Mouse (Mus musculus): Measurements from ENCODE around the gene Pdia4. TPM values are rescaled to one million over a fixed set of nuclear protein-coding genes. Genes with fewer than 3 reads are reported as not detected.
"Not testable (repeated sequence)": the region's sequence is repeated elsewhere in the genome, so short reads cannot be mapped to it uniquely, and the experiment has no call there.

Pdia4 gene
- polyA plus RNA-seq, 1 experiment: 78.9 TPM

GRCm38 (mm10) chr6:47767355-47767754 lies 45.9 kb downstream of the Pdia4 start:
- H3K79me3 ChIP-seq (ENCODE audit: low read depth); H3K36me3 ChIP-seq (ENCODE audit: control insufficient read depth, insufficient read depth); H3K79me2 ChIP-seq (ENCODE audit: control insufficient read depth, insufficient read depth); H3K4me3 ChIP-seq (ENCODE audit: insufficient read depth, poor library complexity, severe bottlenecking); H3ac ChIP-seq (ENCODE audit: control insufficient read depth, insufficient read length, low read depth); H3K27me3 ChIP-seq (ENCODE audit: control insufficient read depth, insufficient read depth, insufficient read length): not testable (repeated sequence)

DNA sequence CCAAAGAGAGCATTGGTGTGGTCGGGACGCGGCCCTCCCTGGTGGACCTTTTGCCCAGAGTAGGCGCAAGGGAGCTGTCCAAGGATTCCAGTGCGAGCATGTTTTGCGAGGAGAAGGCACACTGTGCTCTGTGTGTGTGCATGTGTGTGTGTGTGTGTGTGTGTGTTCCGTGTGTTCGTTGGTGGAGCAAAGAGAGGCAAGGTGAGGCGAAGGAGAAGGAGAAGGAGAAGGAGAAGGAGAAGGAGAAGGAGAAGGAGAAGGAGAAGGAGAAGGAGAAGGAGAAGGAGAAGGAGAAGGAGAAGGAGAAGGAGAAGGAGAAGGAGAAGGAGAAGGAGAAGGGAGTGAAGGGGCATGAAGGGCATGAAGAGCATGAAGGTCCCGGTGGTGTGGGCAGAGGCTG lies 50.5 kb downstream of the Pdia4 start:
- H3K36me3 ChIP-seq (ENCODE audit: control insufficient read depth, insufficient read depth); H3K79me2 ChIP-seq (ENCODE audit: control insufficient read depth, insufficient read depth); H3K27me3 ChIP-seq (ENCODE audit: control insufficient read depth, insufficient read depth, insufficient read length); H3ac ChIP-seq (ENCODE audit: control insufficient read depth, insufficient read length, low read depth); H3K4me3 ChIP-seq (ENCODE audit: insufficient read depth, poor library complexity, severe bottlenecking); H3K79me3 ChIP-seq (ENCODE audit: low read depth): not testable (repeated sequence)

DNA sequence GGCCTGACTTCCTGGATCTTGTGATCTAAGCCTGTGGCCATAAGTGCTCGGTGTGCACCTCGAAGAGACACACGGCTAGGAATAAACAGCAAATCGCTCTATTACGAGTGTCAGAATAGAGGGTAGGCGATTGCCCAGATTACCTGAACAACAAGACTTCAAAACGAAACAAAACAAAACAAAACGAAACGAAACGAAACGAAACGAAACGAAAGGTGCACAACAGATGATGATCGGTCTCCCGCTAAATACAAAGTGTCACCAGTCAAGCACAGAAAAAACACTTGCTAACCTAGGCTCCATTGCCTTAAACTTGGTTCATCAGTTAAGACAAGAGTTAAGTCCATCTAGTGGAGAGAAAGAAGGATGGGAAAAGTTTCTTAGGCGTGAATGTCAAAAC lies 53.8 kb downstream of the Pdia4 start:
- not testable (repeated sequence) for H3K27me3 ChIP-seq (ENCODE audit: control insufficient read depth, insufficient read depth, insufficient read length); H3ac ChIP-seq (ENCODE audit: control insufficient read depth, insufficient read length, low read depth); H3K36me3 ChIP-seq (ENCODE audit: control insufficient read depth, insufficient read depth); H3K79me2 ChIP-seq (ENCODE audit: control insufficient read depth, insufficient read depth); H3K4me3 ChIP-seq (ENCODE audit: insufficient read depth, poor library complexity, severe bottlenecking); H3K79me3 ChIP-seq (ENCODE audit: low read depth)

- not testable (repeated sequence) for H3K79me2 ChIP-seq (ENCODE audit: control insufficient read depth, insufficient read depth); H3K27me3 ChIP-seq (ENCODE audit: control insufficient read depth, insufficient read depth, insufficient read length); H3K79me3 ChIP-seq (ENCODE audit: low read depth); H3ac ChIP-seq (ENCODE audit: control insufficient read depth, insufficient read length, low read depth); H3K4me3 ChIP-seq (ENCODE audit: insufficient read depth, poor library complexity, severe bottlenecking); H3K36me3 ChIP-seq (ENCODE audit: control insufficient read depth, insufficient read depth)
Observed at GRCm38 (mm10) chr6:47757849-47758248, 55.4 kb downstream of the Pdia4 start.

- not testable (repeated sequence) for H3K79me2 ChIP-seq (ENCODE audit: control insufficient read depth, insufficient read depth); H3ac ChIP-seq (ENCODE audit: control insufficient read depth, insufficient read length, low read depth); H3K4me3 ChIP-seq (ENCODE audit: insufficient read depth, poor library complexity, severe bottlenecking); H3K27me3 ChIP-seq (ENCODE audit: control insufficient read depth, insufficient read depth, insufficient read length); H3K36me3 ChIP-seq (ENCODE audit: control insufficient read depth, insufficient read depth); H3K79me3 ChIP-seq (ENCODE audit: low read depth)
Observed at GRCm38 (mm10) chr6:47757429-47757828, 55.8 kb downstream of the Pdia4 start.

- not testable (repeated sequence) for H3K79me2 ChIP-seq (ENCODE audit: control insufficient read depth, insufficient read depth); H3ac ChIP-seq (ENCODE audit: control insufficient read depth, insufficient read length, low read depth); H3K79me3 ChIP-seq (ENCODE audit: low read depth); H3K27me3 ChIP-seq (ENCODE audit: control insufficient read depth, insufficient read depth, insufficient read length); H3K4me3 ChIP-seq (ENCODE audit: insufficient read depth, poor library complexity, severe bottlenecking); H3K36me3 ChIP-seq (ENCODE audit: control insufficient read depth, insufficient read depth)
Observed at GRCm38 (mm10) chr6:47753144-47753543, 60.1 kb downstream of the Pdia4 start.

- not testable (repeated sequence) for H3K79me3 ChIP-seq (ENCODE audit: low read depth); H3K36me3 ChIP-seq (ENCODE audit: control insufficient read depth, insufficient read depth); H3K27me3 ChIP-seq (ENCODE audit: control insufficient read depth, insufficient read depth, insufficient read length); H3K79me2 ChIP-seq (ENCODE audit: control insufficient read depth, insufficient read depth); H3K4me3 ChIP-seq (ENCODE audit: insufficient read depth, poor library complexity, severe bottlenecking); H3ac ChIP-seq (ENCODE audit: control insufficient read depth, insufficient read length, low read depth)
Observed at GRCm38 (mm10) chr6:47748306-47748705, 64.9 kb downstream of the Pdia4 start.

DNA sequence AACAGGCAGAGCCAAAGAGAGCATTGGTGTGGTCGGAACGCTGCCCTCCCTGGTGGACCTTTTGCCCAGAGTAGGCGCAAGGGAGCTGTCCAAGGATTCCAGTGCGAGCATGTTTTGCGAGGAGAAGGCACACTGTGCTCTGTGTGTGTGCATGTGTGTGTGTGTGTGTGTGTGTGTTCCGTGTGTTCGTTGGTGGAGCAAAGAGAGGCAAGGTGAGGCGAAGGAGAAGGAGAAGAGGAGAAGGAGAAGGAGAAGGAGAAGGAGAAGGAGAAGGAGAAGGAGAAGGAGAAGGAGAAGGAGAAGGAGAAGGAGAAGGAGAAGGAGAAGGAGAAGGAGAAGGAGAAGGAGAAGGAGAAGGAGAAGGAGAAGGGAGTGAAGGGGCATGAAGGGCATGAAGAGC lies 65.3 kb downstream of the Pdia4 start:
- not testable (repeated sequence) for H3K27me3 ChIP-seq (ENCODE audit: control insufficient read depth, insufficient read depth, insufficient read length); H3K36me3 ChIP-seq (ENCODE audit: control insufficient read depth, insufficient read depth); H3K4me3 ChIP-seq (ENCODE audit: insufficient read depth, poor library complexity, severe bottlenecking); H3ac ChIP-seq (ENCODE audit: control insufficient read depth, insufficient read length, low read depth); H3K79me2 ChIP-seq (ENCODE audit: control insufficient read depth, insufficient read depth); H3K79me3 ChIP-seq (ENCODE audit: low read depth)

Small RNA genes within 50 kb of the gene (microRNA-seq; reads per million reads assigned to microRNA genes)
- 0.12 reads per million for gene Mir704 (ENCODE audit: borderline microRNAs expressed)

Other genes starting within 250 kb of the Pdia4 start
- gene Ezh2, start 218.1 kb downstream of the Pdia4 start, polyA plus RNA-seq (2012; fragmentation: generic; extraction: Trizol): 44.5 TPM
- 0.39 TPM for gene Zfp786, start 17.4 kb upstream of the Pdia4 start, polyA plus RNA-seq (2012; fragmentation: generic; extraction: Trizol)
- 1.7 TPM for gene Zfp398, start 22.2 kb upstream of the Pdia4 start, polyA plus RNA-seq (2012; fragmentation: generic; extraction: Trizol)
- gene Zfp282, start 63.8 kb upstream of the Pdia4 start, polyA plus RNA-seq (2012; fragmentation: generic; extraction: Trizol): 7.8 TPM
- gene Zfp212, start 107.0 kb upstream of the Pdia4 start, polyA plus RNA-seq (2012; fragmentation: generic; extraction: Trizol): 10.0 TPM
- 1.9 TPM for gene Zfp956, start 140.0 kb upstream of the Pdia4 start, polyA plus RNA-seq (2012; fragmentation: generic; extraction: Trizol)
- 18.4 TPM for gene Zfp777, start 235.5 kb upstream of the Pdia4 start, polyA plus RNA-seq (2012; fragmentation: generic; extraction: Trizol)